Mouse (Mus musculus) kidney, embryonic 15.5 days (tissue): ENCODE measurements around the gene Etl4. TPM values are rescaled to one million over a fixed set of nuclear protein-coding genes. Genes with fewer than 3 reads are reported as not detected.
A peak's percentile ranks its signal among the peaks of the same experiment; 100 is the strongest.

ENCODE experiments used
- ATAC-seq: fragments of 200-750 bp; cut with Nextera tagmentation; replicated peaks from 2 replicates; pipeline ENCODE4 v1.8.0; 2017; ENCODE audit warnings: moderate TSS enrichment; ENCODE audit not compliant: low FRiP score
- H3K27ac ChIP-seq: fragments of 300-500 bp; sonication (generic); 2 replicates; pipeline ENCODE4 v1.5.1; 2015; ENCODE audit warnings: mild to moderate bottlenecking, inconsistent platforms
- H3K27me3 ChIP-seq: fragments of 300-500 bp; sonication (generic); 2 replicates; pipeline ENCODE4 v1.6.1; 2015; ENCODE audit warnings: inconsistent platforms
- H3K36me3 ChIP-seq: fragments of 300-500 bp; sonication (generic); 2 replicates; pipeline ENCODE4 v1.6.1; 2015; ENCODE audit warnings: inconsistent platforms
- H3K4me1 ChIP-seq: fragments of 300-500 bp; sonication (generic); 2 replicates; pipeline ENCODE4 v1.6.1; 2015; ENCODE audit warnings: inconsistent platforms
- H3K4me2 ChIP-seq: fragments of 300-500 bp; sonication (generic); 2 replicates; pipeline ENCODE4 v1.6.1; 2015; ENCODE audit warnings: moderate library complexity, mild to moderate bottlenecking, inconsistent platforms
- H3K4me3 ChIP-seq: fragments of 300-500 bp; sonication (generic); replicated peaks from 2 replicates; pipeline ENCODE4 v1.5.1; 2015; ENCODE audit warnings: mild to moderate bottlenecking, inconsistent platforms
- H3K9ac ChIP-seq: fragments of 300-500 bp; sonication (generic); 2 replicates; pipeline ENCODE4 v1.6.1; 2015; ENCODE audit warnings: mild to moderate bottlenecking, inconsistent platforms
- H3K9me3 ChIP-seq: fragments of 300-500 bp; sonication (generic); replicated peaks from 2 replicates; pipeline ENCODE4 v1.6.1; 2016; ENCODE audit warnings: inconsistent platforms
- WGBS: fragments of 180-500 bp; shearing (Covaris S2); methylation state at CpG from one replicate; pipeline ENCODE4 v1.1.7; 2015; ENCODE audit warnings: mixed read lengths; 5-methylcytosine and 5-hydroxymethylcytosine counted together
- polyA plus RNA-seq: library from polyadenylated mRNA; unstranded; fragments of >200 nt; fragmentation: Nextera tagmentation; extraction: Ambion mirVana; gene quantifications from 2 replicates; pipeline ENCODE4 v1.2.1, GENCODE M21; 2015

The Etl4 gene
- polyA plus RNA-seq, 1 experiment from 2014 or later, result 63.2 TPM

DNA sequence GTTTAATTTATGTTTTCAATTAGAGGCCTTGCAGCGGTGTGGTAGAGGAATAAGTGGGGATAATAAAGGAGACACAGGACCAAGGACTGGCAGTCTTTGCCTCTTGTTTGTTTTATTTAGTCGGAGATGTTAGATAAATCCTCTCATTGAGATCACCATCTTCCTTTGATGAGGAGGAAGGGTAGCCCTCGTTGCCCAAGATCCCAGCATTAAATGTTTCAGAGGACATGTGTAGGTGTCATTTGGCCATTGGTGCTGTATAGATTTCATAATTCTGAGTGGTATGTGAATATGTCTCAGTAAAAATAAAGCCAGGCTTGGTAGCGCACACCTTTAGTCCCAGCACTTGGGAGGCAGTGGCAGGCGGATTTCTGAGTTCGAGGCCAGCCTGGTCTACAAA is 508.4 kb downstream of the Etl4 start:
- Histone ChIP-seq H3K4me3 (no peak overlapping the region), H3K27me3 (no peaks in the 10 kb centered on the region), H3K4me2 (no peak overlapping the region), H3K4me1 (peaks cover 55% of the 10 kb centered on the region), H3K36me3 (no peaks in the 10 kb centered on the region), H3K27ac (peak overlapping the region; percentile 89), H3K9ac (no peak overlapping the region), H3K9me3 (no peaks in the 10 kb centered on the region)
- 54% methylated on average over 6 of the region's 6 CpGs for WGBS
- no peak for ATAC-seq

DNA sequence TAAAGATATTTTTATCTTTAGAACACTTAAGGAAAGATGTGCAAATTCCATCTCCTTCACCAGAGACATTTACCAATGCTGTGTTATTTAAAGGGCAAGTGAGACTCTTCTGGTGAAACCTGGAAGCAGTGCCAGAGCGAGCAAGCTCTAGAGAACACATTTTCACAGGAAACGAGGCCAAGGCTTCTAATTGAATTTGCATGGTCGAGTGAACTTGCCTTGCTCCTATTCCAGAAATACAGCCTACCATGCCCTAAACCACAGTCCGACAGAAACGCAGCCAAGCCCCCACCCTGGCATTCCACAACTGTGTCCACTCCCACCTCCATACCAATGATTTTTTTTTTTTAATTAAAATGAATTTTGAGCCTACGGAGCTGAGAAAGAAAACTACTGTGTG is 510.4 kb downstream of the Etl4 start:
- no peak overlapping the region for H3K4me2 ChIP-seq
- peak; percentile 70 for ATAC-seq

DNA sequence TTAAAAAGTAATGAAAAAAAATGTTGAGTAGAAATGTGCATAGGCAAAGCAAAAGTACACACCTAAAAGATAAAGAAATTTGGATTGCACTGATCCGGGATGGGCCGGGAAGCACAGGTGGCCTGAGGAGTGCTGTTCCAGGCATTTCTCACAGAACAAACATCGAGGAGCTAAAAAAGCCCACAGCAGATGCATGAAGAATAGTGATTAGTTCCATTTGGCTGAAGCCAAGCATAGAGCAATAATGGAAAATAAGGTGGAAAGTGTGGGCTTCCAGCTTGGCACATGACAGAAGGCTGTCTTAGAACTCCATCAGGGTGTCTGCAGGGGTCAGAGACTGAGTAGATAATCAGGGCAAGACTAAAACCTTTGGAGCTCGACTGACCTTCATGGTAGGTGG is 512.7 kb downstream of the Etl4 start:
- Histone ChIP-seq H3K4me2 (no peak overlapping the region), H3K4me1 (peaks cover 46% of the 10 kb centered on the region), H3K27ac (peak overlapping the region; percentile 58), H3K27me3 (no peaks in the 10 kb centered on the region), H3K36me3 (no peaks in the 10 kb centered on the region), H3K9me3 (no peaks in the 10 kb centered on the region), H3K9ac (no peak overlapping the region), H3K4me3 (no peak overlapping the region)
- 52% methylated on average over 4 of the region's 4 CpGs for WGBS
- no peak for ATAC-seq

More for the DNA sequence above, 510.4 kb downstream of the Etl4 start:
- peak overlapping the region; percentile 82 for H3K27ac ChIP-seq
- WGBS, result 17% methylated on average over 6 of the region's 6 CpGs
- no peak overlapping the region for H3K9ac ChIP-seq
- H3K36me3 ChIP-seq, result no peaks in the 10 kb centered on the region
- H3K27me3 ChIP-seq, result no peaks in the 10 kb centered on the region
- H3K9me3 ChIP-seq, result no peaks in the 10 kb centered on the region
- H3K4me3 ChIP-seq, result no peak overlapping the region
- H3K4me1 ChIP-seq, result peaks cover 55% of the 10 kb centered on the region

DNA sequence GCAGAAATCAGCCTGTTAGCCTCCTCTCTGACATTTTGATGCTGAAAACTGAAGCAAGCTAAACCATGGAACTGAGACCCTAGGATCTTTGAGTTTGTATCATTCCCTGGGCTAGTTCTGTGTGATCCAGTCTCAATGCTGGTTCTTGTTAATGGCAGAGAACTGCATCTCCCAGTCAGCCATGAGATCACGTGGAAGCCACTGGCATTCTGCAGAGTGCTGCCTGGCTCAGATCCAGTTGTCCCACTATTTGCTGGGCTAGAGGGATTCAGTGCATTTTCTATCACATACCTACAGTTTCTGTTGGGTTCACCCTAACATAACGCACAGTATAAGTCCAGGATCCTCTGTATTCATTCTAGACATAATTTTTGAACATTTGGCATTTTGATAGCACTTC is 524.1 kb downstream of the Etl4 start:
- no peaks in the 10 kb centered on the region for H3K27me3 ChIP-seq
- no peak overlapping the region for H3K4me2 ChIP-seq
- H3K9ac ChIP-seq, result no peak overlapping the region
- WGBS, result 72% methylated on average over 2 of the region's 2 CpGs
- no peak overlapping the region for H3K27ac ChIP-seq
- H3K9me3 ChIP-seq, result no peaks in the 10 kb centered on the region
- no peak for ATAC-seq
- no peak overlapping the region for H3K4me3 ChIP-seq
- H3K36me3 ChIP-seq, result no peaks in the 10 kb centered on the region
- H3K4me1 ChIP-seq, result no peaks in the 10 kb centered on the region

DNA sequence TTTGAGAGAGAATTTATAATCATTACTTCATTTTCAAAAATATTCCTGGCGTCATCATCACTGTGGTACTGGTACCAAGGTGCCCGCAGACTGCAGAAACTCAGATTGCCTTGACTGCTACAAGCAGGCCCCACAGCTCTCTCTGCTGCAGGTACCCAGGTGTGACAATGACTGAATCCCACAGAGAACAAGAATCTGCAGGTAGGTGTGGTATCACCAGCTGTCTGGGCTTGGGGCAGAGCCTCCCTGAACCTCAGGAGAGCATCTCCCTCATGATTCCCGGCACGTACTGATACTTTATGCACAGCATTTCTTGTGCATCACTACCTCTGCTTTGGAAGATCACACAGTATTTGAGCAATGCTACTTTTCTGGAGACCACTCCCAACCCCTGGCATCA is 526.0 kb downstream of the Etl4 start:
- no peak overlapping the region for H3K4me3 ChIP-seq
- no peaks in the 10 kb centered on the region for H3K27me3 ChIP-seq
- no peaks in the 10 kb centered on the region for H3K4me1 ChIP-seq
- no peak overlapping the region for H3K4me2 ChIP-seq
- H3K36me3 ChIP-seq, result no peaks in the 10 kb centered on the region
- no peak for ATAC-seq
- no peaks in the 10 kb centered on the region for H3K9me3 ChIP-seq
- WGBS, result 88% methylated on average over 4 of the region's 4 CpGs
- no peak overlapping the region for H3K27ac ChIP-seq
- H3K9ac ChIP-seq, result no peak overlapping the region

DNA sequence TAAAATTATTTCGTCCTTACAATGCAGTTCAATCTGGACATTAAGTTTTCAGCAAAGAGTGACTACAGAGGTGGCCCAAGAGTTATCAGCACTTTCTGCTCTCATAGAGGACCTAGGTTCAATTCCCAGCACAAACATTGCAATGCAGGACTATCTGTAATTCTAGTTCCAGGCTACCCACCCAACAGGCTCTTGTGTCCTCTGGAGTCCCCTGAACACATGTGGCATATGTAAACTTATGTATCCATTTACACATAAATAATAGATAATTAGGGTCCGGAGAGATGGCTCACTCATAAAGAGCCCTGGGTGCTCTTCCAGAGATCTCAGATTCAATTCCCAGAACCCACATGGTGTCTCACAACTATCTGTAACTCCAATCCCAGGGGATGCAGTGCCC is 533.2 kb downstream of the Etl4 start:
- H3K4me1 ChIP-seq, result peaks cover 26% of the 10 kb centered on the region
- WGBS, result 85% methylated on average over 2 of the region's 2 CpGs
- no peak overlapping the region for H3K4me2 ChIP-seq
- H3K4me3 ChIP-seq, result no peak overlapping the region
- no peaks in the 10 kb centered on the region for H3K9me3 ChIP-seq
- H3K9ac ChIP-seq, result no peak overlapping the region
- H3K36me3 ChIP-seq, result no peaks in the 10 kb centered on the region
- peak overlapping the region; percentile 55 for H3K27ac ChIP-seq
- no peaks in the 10 kb centered on the region for H3K27me3 ChIP-seq
- no peak for ATAC-seq

DNA sequence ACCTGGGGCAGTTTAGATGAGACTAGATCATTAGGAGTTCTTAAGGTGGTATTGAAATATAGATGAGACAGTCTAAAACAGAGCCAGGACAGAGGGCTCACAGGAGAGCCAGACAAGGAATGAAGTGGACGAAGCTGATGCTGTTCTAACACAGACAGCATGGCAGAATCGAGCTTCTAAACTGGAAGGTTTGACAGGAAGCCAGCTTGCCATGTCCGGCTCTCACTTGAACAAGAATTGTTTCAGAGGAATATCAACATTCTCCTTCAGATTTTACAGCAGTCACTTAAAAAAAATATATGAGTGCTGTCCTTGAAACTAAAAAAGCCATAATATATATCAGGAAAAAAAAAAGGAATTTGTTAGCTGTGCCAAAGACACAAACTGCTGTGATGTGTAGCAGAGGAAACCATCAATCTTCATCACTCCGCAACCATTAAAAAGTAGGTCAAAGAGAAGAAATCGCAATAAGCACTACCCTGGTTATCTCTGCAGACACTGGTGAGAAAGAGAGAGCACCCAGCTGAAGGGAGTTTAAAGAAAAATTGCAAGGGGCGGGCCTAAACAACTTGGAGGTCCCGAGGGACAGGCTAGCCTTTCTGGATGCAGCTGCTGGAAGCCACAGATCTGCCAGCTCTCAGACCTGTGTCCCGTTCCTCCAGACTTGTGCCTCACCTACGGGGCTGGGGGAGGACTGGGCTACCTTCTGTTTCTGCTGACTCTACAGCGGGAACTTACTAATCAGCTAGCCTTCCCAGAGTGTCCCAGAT is 534.3 kb downstream of the Etl4 start:
- Histone ChIP-seq H3K9ac (no peak overlapping the region), H3K9me3 (no peaks in the 10 kb centered on the region), H3K27me3 (no peaks in the 10 kb centered on the region), H3K4me1 (peaks cover 29% of the 10 kb centered on the region), H3K4me3 (no peak overlapping the region), H3K36me3 (no peaks in the 10 kb centered on the region), H3K27ac (peak overlapping the region; percentile 94), H3K4me2 (peak overlapping the region; percentile 31; the same call in 1 of the 2 replicates)
- peak; percentile 83 for ATAC-seq
- 29% methylated on average over 10 of the region's 10 CpGs for WGBS

DNA sequence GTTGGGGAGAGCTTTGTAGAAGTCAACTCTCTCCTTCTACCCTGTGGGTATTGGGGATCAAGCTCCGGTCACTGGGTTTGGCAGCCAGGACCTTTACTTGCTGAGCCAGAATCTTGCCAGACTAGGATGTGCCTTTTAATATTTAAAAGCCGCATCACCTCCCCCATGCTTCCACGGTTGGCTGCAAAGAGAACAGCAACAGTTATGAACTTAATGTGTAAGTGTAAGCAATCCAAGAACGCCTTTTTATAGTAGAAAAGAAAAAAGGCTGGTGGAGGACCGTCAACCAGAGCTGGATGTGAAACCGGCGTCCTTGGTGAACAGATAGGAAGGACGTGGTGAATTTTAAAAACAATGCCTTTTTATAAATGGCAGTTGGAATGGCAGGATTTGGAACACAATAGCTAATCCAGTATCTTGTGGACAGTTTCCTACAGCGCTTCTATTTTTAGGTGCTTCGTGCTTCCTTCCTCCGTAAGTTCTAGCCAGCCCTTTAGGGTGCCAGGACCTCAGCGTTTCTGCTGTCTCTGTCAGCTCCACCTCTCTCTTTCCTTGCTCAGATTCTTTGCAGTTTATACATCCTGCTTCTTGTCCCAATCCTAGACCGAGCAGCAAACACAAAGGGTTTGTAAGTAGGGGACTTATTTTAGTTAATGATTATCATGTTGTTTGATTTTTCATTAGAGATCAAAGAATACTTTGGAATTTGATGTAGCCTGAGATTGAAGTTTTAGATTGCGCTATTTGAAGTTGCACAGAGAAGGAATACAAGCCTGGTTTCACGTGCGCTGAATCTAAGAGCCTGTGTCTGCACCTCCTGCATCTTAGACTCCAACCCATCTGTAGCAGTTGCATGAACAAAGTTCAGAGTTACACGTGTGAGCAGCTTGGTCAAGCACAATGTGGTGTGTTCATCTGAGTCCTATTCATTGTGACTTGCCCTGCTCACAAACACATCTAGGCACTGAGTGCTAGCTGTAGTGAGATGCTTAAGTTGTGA is 535.9 kb downstream of the Etl4 start:
- Histone ChIP-seq H3K9me3 (no peaks in the 10 kb centered on the region), H3K36me3 (no peaks in the 10 kb centered on the region), H3K4me1 (peaks cover 29% of the 10 kb centered on the region), H3K9ac (no peak overlapping the region), H3K4me2 (peak overlapping the region; percentile 27), H3K4me3 (no peak overlapping the region), H3K27me3 (no peaks in the 10 kb centered on the region), H3K27ac (peak overlapping the region; percentile 91)
- peak; percentile 82 for ATAC-seq
- 39% methylated on average over 17 of the region's 17 CpGs for WGBS

DNA sequence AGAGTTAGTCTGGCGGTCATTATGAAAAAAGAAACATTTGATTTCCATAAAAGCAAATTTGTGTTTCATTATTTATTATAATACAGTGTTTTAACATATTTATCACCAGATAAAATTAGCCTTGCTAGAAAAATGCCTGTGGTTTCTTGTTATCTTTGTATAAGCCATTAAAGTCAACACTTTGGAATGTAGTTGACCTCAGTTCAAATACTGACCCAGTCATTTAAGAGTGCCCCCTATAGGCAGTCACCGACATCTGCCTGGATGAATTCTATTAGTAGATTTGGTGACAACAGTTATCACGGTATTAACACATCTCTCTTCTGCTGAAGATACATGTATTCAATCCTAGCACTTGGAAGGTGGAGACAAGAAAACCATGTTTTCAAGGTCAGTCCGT is 536.6 kb downstream of the Etl4 start:
- WGBS, result 56% methylated on average over 4 of the region's 4 CpGs
- H3K9me3 ChIP-seq, result no peaks in the 10 kb centered on the region
- no peaks in the 10 kb centered on the region for H3K36me3 ChIP-seq
- no peak overlapping the region for H3K4me3 ChIP-seq
- no peaks in the 10 kb centered on the region for H3K27me3 ChIP-seq
- H3K27ac ChIP-seq, result peak overlapping the region; percentile 91
- no peak overlapping the region for H3K4me2 ChIP-seq
- peaks cover 32% of the 10 kb centered on the region for H3K4me1 ChIP-seq
- no peak for ATAC-seq
- no peak overlapping the region for H3K9ac ChIP-seq

DNA sequence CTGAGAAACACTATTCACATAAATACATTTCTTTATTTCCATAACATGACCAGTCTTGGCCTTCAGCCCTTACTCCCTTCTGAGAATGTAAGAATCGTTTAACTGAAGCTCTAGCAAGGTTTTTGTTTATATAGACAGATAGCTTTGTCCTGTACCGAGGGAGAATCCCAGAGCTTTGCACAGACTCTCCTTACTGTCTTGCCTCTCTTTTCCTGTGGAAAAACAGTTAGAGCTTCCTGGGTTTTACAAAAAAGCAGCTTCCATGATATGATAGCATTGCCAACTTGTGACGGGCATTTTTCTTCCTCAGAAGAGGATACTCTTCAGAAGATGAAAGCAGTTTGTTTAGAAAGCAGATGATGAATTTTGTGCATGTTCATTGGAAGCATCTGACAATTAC is 541.4 kb downstream of the Etl4 start:
- Histone ChIP-seq H3K9ac (no peak overlapping the region), H3K36me3 (no peaks in the 10 kb centered on the region), H3K4me1 (peaks cover 17% of the 10 kb centered on the region), H3K9me3 (no peaks in the 10 kb centered on the region), H3K4me3 (no peak overlapping the region), H3K27ac (peak overlapping the region; percentile 59), H3K4me2 (no peak overlapping the region), H3K27me3 (no peaks in the 10 kb centered on the region)
- 38% methylated on average over 3 of the region's 3 CpGs for WGBS
- ATAC-seq, result no peak

DNA sequence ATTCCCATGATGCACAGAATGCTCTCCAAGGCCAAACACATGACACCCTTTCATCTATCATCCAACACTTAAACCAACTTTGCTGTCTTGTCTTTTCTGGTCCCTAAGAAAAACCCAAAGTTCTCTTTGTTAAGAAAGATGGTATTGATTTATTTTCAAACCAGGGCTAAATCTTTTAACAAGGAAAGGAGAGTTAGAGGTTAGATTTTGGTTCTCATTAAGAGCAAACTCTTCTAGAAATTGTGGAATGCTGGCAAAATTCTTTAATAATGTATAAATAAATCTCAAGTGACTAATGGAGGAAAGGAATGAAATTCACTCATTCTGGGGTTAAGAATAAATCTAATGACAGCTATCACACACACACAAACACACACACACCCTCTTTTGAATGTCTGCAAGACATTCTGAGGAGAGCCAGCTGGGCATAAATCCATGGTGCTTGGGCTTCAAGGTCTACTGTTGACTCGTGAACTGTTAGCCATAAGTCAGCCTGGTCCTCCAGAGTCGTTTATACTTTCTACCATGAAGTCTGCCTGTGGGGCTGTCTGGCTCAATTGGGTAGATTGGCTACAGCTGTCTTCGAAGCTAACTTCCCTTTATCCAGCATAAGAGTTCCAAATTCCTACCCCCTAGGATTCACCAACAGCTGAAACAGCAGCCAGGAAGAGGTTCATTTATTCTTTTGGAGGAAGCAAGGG is 544.1 kb downstream of the Etl4 start:
- Histone ChIP-seq H3K4me1 (peaks cover 10% of the 10 kb centered on the region; the same call in 1 of the 2 replicates), H3K4me2 (no peak overlapping the region), H3K36me3 (no peaks in the 10 kb centered on the region), H3K27ac (peak overlapping the region; percentile 80), H3K27me3 (no peaks in the 10 kb centered on the region), H3K9ac (no peak overlapping the region), H3K4me3 (no peak overlapping the region), H3K9me3 (no peaks in the 10 kb centered on the region)
- ATAC-seq, result peak; percentile 88
- WGBS, result 32% methylated on average over 3 of the region's 3 CpGs
